Mouse (Mus musculus): Measurements from ENCODE around the gene Rnf149. TPM values are rescaled to one million over a fixed set of nuclear protein-coding genes. Genes with fewer than 3 reads are reported as not detected.

The Rnf149 gene
- polyA plus RNA-seq, 1 experiment from 2014 or later: 32.0 TPM

DNA sequence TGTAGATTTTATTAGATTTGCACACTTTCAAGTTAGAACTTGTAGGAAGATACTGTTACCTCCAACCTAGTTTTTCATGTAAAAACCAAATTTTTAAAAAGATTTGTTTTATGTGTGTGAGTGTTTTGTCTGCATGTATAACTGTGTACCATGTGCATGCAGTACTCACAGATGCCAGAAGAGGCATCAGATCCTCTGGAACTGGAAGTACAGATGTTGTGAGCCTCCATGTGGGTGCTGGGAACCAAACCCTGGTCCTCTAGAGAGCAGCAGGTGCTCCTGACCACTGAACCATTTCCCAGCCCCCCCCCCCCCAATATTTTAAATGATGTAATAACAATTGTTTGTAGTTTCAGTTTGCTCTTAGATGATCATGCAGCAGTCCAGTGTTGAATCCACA lies 36.6 kb downstream of the Rnf149 start:
- Histone ChIP-seq H3K27ac (no peak overlapping the region), H3K36me3 (peaks cover 73% of the 10 kb centered on the region), H3K27me3 (no peaks in the 10 kb centered on the region), H3K9me3 (peaks cover 7% of the 10 kb centered on the region), H3K9ac (no peak overlapping the region), H3K4me2 (no peak overlapping the region), H3K4me1 (peaks cover 17% of the 10 kb centered on the region), H3K4me3 (no peak overlapping the region)
- ATAC-seq (ENCODE audit: insufficient number of reproducible peaks, insufficient read depth, low FRiP score, low TSS enrichment, low read depth): no peak

DNA sequence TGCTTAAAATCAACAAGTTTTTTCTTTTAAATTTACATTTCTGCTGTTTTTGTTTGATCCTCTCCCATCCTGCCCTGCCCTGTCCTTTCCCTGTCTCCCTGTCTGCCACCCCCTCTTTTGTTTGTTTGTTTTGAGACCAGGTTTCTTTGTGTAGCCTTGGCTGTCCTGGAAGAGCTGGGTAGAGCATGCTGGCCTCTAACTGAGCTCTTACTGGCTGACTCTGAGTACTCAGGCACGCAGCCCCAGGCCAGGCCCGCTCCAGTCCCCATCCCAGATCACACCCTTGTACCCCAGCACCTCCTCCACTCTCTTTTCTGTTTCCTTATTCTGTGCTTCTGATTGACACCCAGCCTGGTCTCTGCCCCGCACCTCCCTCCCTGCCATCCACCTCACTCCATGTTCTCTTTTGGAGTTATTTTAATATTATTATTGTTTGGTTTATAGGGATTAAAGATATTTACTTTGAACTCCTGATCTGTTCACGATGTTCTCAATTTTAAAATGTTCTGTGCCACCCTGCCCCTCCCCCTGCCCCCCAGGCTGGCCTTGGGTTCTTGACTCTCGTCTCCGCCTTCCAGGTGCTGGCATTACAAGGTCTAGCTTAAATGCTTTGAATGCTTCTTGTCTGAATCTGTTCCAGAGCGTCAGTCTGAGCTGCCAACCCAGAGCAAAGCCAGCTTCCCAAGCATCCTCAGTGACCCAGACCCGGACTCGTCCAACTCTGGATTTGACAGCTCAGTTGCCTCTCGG lies 39.4 kb downstream of the Rnf149 start:
- no peak overlapping the region for H3K4me3 ChIP-seq
- H3K4me2 ChIP-seq: peak overlapping the region; percentile 84
- peaks cover 17% of the 10 kb centered on the region for H3K4me1 ChIP-seq
- no peak for ATAC-seq (ENCODE audit: insufficient number of reproducible peaks, insufficient read depth, low FRiP score, low TSS enrichment, low read depth)
- H3K27me3 ChIP-seq: no peaks in the 10 kb centered on the region
- WGBS: 85% methylated on average over 10 of the region's 10 CpGs
- H3K27ac ChIP-seq: no peak overlapping the region
- H3K9ac ChIP-seq: peak overlapping the region; percentile 41; the same call in 1 of the 2 replicates
- H3K9me3 ChIP-seq: peaks cover 7% of the 10 kb centered on the region
- H3K36me3 ChIP-seq: peaks cover 49% of the 10 kb centered on the region

DNA sequence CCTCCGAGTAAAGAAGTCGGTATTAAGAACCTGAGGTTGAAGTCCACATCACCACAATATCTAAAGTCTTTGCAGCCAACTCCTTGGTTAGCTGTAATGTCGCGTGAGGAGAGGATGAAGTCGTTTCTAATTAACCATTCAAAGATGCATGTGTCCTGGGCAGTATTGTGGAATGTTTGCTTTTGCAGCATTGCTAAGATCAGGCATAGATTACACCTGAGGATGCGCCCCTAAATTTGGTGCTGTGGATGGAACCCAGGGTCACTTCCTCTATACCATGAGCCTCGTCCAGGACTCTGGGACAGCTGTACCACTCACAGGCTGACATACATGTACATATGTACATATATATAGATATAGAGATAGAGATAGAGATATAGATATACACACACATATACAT lies 40.5 kb downstream of the Rnf149 start:
- H3K36me3 ChIP-seq: peaks cover 40% of the 10 kb centered on the region
- H3K9me3 ChIP-seq: peaks cover 7% of the 10 kb centered on the region
- 37% methylated on average over 7 of the region's 7 CpGs for whole genome bisulfite sequencing
- H3K4me1 ChIP-seq: peaks cover 17% of the 10 kb centered on the region
- H3K4me2 ChIP-seq: peak overlapping the region; percentile 84
- H3K4me3 ChIP-seq: peak overlapping the region; percentile 98
- H3K27me3 ChIP-seq: no peaks in the 10 kb centered on the region
- ATAC-seq (ENCODE audit: insufficient number of reproducible peaks, insufficient read depth, low FRiP score, low TSS enrichment, low read depth): no peak
- H3K9ac ChIP-seq: peak overlapping the region; percentile 93
- H3K27ac ChIP-seq: no peak overlapping the region

DNA sequence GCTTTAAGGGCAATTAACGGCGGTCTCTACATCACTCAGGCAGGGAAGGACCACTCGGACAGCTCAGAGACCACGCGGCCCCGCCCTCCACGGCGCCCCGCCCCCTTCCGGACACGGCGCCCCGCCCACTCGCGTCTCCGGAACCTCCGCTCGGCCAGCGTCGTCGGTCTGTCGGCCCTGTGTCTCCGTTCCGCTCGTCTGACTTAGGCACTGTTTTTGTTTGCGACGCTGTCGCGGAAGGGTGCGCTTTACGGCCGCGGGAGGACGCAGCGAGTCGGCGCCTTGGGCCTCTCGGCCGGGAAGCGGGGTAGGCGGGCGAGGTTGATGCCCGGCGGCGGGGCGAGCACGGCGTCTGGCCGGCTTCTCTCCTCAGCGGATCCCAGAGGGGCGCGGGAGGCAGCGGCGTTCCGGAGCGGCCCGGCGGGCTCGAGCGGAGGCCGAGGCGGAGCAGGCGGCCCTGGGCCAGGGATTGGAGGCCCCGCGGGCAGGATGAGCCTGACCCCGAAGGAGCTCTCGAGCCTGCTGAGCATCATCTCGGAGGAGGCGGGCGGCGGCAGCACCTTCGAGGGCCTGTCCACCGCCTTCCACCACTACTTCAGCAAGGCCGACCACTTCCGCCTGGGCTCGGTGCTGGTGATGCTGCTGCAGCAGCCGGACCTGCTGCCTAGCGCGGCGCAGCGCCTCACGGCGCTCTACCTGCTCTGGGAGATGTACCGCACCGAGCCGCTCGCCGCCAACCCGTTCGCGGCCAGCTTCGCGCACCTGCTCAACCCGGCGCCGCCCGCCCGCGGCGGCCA lies 41.5 kb downstream of the Rnf149 start:
- Histone ChIP-seq H3K4me3 (peak overlapping the region; percentile 98), H3K27ac (peak overlapping the region; percentile 92), H3K4me1 (peaks cover 17% of the 10 kb centered on the region), H3K27me3 (no peaks in the 10 kb centered on the region), H3K9ac (peak overlapping the region; percentile 93), H3K36me3 (peaks cover 34% of the 10 kb centered on the region), H3K4me2 (peak overlapping the region; percentile 84), H3K9me3 (peaks cover 7% of the 10 kb centered on the region)
- ATAC-seq (ENCODE audit: insufficient number of reproducible peaks, insufficient read depth, low FRiP score, low TSS enrichment, low read depth): peak; percentile 82
- WGBS: under 1% methylated on average over 93 of the region's 100 CpGs

DNA sequence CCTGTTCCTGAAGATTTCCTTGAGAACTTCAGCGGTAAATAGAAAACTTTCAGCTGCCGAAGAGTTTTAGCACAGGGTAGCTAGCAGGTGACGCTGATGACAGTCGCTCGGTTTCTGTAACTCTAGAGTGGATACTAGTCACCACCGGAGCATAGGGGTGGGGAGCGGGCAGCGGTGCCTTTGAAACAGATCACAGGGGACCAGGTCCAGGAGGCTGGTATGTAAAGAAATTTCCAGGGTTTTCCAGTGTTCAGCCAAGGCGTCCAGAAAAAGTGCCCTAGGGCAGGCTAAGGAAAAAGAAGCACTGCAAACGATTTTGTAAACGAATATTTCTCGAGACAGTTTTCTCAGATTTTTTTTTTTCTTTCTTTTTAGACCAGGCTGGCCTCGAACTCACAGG lies 42.4 kb downstream of the Rnf149 start, which contains the start of gene Cnot11:
Gene Cnot11, plus strand, starts transcription at position 162 of the 400 bp plus-strand sequence.
- Histone ChIP-seq H3K36me3 (peaks cover 25% of the 10 kb centered on the region), H3K27ac (peak within 1 kb of the TSS; percentile 92), H3K9me3 (no peaks in the 10 kb centered on the region), H3K4me3 (peak within 1 kb of the TSS; percentile 98), H3K4me1 (peaks cover 20% of the 10 kb centered on the region), H3K9ac (peak within 1 kb of the TSS; percentile 93), H3K4me2 (peak within 1 kb of the TSS; percentile 84), H3K27me3 (no peaks in the 10 kb centered on the region)
- WGBS: 29% methylated on average over 13 of the region's 13 CpGs
- ATAC-seq (ENCODE audit: insufficient number of reproducible peaks, insufficient read depth, low FRiP score, low TSS enrichment, low read depth): no peak

DNA sequence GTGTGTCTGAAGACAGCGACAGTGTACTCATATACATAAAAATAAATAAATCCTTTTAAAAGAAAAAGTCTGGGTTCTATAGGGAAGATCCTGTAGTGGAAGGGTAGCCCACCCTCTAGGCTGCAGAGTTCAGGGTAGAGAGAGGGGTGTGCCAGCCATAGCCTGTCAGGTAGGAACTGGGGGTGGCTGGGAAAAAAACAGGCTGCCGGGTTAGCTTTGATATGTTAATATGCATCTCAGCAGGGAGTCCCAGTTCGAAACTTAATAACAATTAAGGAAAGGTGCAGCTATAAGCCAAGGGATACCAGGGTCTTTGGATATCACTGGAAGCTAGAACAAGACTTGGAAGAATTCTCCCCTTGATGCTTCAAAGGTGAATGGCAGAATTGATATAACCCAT lies 43.3 kb downstream of the Rnf149 start:
- peaks cover 20% of the 10 kb centered on the region for H3K4me1 ChIP-seq
- WGBS: 47% methylated on average over 3 of the region's 3 CpGs
- no peak for ATAC-seq (ENCODE audit: insufficient number of reproducible peaks, insufficient read depth, low FRiP score, low TSS enrichment, low read depth)

DNA sequence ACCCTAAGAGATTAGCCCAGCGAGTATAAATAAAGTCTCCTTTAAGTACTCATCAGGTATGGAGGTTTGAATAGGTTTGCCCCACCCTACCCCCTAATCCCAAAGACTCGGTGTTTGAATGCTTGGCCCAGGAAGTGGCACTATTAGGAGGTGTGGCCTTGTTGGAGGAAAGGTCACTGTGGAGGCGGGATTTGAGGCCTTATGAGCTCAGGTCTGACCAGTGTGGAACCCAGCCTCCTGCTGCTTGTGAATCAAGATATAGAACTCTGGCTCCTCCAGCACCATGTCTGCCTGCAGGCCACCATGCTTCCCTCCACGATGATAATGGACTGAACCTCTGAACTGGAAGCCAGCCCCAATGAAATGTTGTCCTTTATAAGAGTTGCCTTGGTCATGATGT lies 46.2 kb downstream of the Rnf149 start:
- no peak for ATAC-seq (ENCODE audit: insufficient number of reproducible peaks, insufficient read depth, low FRiP score, low TSS enrichment, low read depth)
- 74% methylated on average over 4 of the region's 4 CpGs for WGBS
- Histone ChIP-seq H3K36me3 (no peaks in the 10 kb centered on the region), H3K4me2 (no peak overlapping the region), H3K9me3 (no peaks in the 10 kb centered on the region), H3K4me1 (0 out of 2 replicates have a peak, but pooled peaks cover 3% of the 10 kb centered on the region), H3K9ac (no peak overlapping the region), H3K27me3 (no peaks in the 10 kb centered on the region), H3K27ac (no peak overlapping the region), H3K4me3 (no peak overlapping the region)

More for the DNA sequence above, 43.3 kb downstream of the Rnf149 start:
- H3K9me3 ChIP-seq: no peaks in the 10 kb centered on the region
- peaks cover 16% of the 10 kb centered on the region for H3K36me3 ChIP-seq
- H3K4me3 ChIP-seq: no peak overlapping the region
- H3K27me3 ChIP-seq: no peaks in the 10 kb centered on the region
- H3K4me2 ChIP-seq: no peak overlapping the region
- no peak overlapping the region for H3K9ac ChIP-seq
- H3K27ac ChIP-seq: no peak overlapping the region

DNA sequence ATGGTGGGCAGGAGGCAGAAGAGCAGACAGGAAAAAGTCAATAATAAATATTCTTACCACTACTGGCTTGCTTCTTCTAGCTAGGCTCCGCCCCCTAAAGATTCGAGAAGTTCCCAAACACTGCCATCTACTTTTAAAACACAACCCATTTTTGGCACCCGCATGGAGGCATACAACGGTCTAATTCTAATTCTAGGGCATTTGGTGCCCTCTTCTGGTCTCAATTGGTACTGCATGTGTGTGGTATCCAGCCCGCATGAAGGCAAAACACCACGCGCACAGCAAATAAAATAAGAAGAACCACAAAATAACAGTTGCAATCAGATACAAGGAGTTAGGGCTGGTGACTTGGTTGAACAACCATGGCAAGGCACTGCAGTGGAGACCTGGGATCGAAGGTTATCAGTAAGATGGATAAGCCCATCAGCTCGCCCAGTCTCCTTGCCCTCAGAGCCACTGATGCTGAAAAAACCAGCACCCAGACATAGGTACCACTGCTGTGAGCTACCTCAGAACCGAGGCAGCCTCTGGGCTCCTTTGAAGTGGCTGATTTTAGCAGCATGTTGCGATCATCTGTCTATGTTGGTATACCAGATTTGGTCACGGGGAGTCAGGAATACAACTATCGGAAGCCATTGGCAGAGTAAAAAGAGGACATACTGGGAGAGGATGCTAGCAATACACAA lies 46.8 kb downstream of the Rnf149 start:
- no peak overlapping the region for H3K4me2 ChIP-seq
- WGBS: 39% methylated on average over 13 of the region's 13 CpGs
- no peak overlapping the region for H3K27ac ChIP-seq
- no peaks in the 10 kb centered on the region for H3K9me3 ChIP-seq
- H3K27me3 ChIP-seq: no peaks in the 10 kb centered on the region
- H3K9ac ChIP-seq: no peak overlapping the region
- H3K4me3 ChIP-seq: no peak overlapping the region
- no peaks in the 10 kb centered on the region for H3K36me3 ChIP-seq
- no peak for ATAC-seq (ENCODE audit: insufficient number of reproducible peaks, insufficient read depth, low FRiP score, low TSS enrichment, low read depth)
- 0 out of 2 replicates have a peak, but pooled peaks cover 3% of the 10 kb centered on the region for H3K4me1 ChIP-seq

DNA sequence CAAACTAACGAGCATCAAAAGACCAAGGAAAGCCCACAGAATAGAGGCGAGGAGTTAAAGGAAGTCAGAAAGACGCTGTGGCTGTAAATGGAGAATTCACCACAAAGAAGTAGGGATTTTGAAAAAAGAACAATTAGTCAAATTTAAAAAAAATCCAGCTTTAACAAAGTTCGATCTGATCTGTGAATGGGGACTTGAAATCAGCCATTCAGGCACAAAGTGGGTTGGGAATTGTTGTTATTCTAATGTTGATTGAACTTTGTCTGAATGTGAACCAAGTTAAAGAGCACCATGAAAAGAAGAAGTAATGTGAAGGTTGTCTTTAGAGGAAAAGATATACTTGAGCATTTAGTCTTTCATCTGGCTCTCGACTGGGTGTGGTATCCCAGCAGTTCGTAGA lies 48.9 kb downstream of the Rnf149 start:
- Histone ChIP-seq H3K27ac (no peak overlapping the region), H3K4me1 (0 out of 2 replicates have a peak, but pooled peaks cover 3% of the 10 kb centered on the region), H3K9me3 (no peaks in the 10 kb centered on the region), H3K27me3 (no peaks in the 10 kb centered on the region), H3K4me2 (no peak overlapping the region), H3K9ac (no peak overlapping the region), H3K36me3 (no peaks in the 10 kb centered on the region), H3K4me3 (no peak overlapping the region)
- WGBS: 73% methylated on average over 6 of the region's 6 CpGs
- no peak for ATAC-seq (ENCODE audit: insufficient number of reproducible peaks, insufficient read depth, low FRiP score, low TSS enrichment, low read depth)

DNA sequence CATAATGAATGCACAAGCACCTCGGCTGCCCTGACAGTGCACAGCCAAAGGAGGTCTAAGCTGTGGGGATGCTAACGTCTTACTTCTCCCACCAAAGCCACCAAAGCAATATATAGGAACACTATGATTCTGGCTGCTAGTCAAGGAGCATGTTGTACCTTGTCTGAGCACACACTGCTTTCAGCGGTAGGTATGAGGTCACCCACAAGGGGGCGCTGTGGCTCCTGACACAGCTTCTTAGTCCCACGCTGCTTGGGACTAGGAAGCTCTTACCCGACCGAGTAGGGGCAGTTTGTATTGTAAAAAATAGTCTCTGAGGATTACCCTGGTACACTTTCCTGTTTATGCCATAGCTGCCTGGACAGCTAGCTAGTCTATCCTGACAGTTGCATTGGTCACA lies 49.8 kb downstream of the Rnf149 start:
- Histone ChIP-seq H3K27ac (no peak overlapping the region), H3K27me3 (no peaks in the 10 kb centered on the region), H3K4me1 (0 out of 2 replicates have a peak, but pooled peaks cover 3% of the 10 kb centered on the region), H3K4me3 (no peak overlapping the region), H3K9me3 (no peaks in the 10 kb centered on the region), H3K9ac (no peak overlapping the region), H3K36me3 (no peaks in the 10 kb centered on the region), H3K4me2 (no peak overlapping the region)
- WGBS: 11% methylated on average over 7 of the region's 7 CpGs
- ATAC-seq (ENCODE audit: insufficient number of reproducible peaks, insufficient read depth, low FRiP score, low TSS enrichment, low read depth): no peak

DNA sequence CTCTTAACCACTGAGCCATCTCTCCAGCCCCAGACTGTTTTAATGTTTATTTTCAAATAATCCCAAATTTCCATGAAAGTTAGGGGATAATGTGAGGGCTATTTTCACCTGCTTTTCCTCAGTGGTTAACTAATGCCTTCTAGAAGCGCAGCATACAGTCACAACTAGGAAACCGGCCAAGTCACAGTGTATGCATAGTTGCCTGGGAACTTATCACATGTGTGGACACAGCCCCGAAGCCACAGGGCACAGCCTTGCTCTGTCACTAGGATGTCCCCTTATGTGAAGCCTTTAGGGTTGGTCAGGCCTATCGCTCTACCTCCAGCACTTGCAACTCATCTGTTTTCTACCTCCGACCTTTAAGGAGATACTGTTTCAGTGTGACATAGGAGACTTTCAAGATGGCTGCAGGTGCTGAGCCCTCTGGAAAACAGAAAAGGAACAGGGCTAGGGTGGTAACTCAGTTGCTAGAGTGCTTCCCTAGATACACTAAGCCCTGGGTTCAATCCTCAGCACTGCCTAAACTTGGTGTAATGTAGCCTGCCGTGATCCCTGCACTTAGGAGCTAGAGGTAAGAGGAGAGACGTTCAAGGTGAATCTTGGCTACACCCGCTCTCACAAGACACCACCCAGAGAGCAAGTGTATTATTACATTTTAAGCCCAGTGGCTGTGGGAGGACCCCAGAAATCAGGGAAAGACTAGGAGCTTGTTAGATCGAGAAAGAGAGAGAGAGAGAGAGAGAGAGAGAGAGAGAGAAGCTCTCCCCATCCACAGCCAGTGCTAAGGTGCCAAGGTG lies 50.6 kb downstream of the Rnf149 start:
- Histone ChIP-seq H3K27ac (no peak overlapping the region), H3K4me2 (no peak overlapping the region), H3K36me3 (no peaks in the 10 kb centered on the region), H3K9ac (no peak overlapping the region), H3K4me1 (0 out of 2 replicates have a peak, but pooled peaks cover 3% of the 10 kb centered on the region), H3K4me3 (no peak overlapping the region), H3K9me3 (no peaks in the 10 kb centered on the region), H3K27me3 (no peaks in the 10 kb centered on the region)
- WGBS: 73% methylated on average over 9 of the region's 9 CpGs
- ATAC-seq (ENCODE audit: insufficient number of reproducible peaks, insufficient read depth, low FRiP score, low TSS enrichment, low read depth): no peak
